Mouse (Mus musculus) cerebellum, adult 2 months (tissue): Measurements from ENCODE around the gene Elmo3.

ENCODE experiments used
- CTCF ChIP-seq: fragments of 200-500 bp; IDR thresholded peaks from 2 replicates; pipeline ENCODE4 v1.5.1; 2011; ENCODE audit warnings: low read depth, mild to moderate bottlenecking, control low read depth, low read length, moderate library complexity, borderline replicate concordance; ENCODE audit not compliant: insufficient read depth
- POLR2A ChIP-seq: fragments of 200-500 bp; IDR thresholded peaks from 2 replicates; pipeline ENCODE4 v1.6.1; 2011; ENCODE audit warnings: low read length, control low read depth, borderline replicate concordance; ENCODE audit not compliant: insufficient read depth

- TF ChIP-seq CTCF, result no peak
- TF ChIP-seq POLR2A, result no peak
Measured at GRCm38 (mm10) chr8:105338992-105339391, 33.6 kb downstream of the Elmo3 start.
